Mouse (Mus musculus): ENCODE results near the gene Btbd9.

Gene Btbd9

GRCm38 (mm10) chr17:30182063-30182462, 394.2 kb downstream of the Btbd9 start:
- peak; percentile 49 for DNase-seq (ENCODE audit: low read depth, low spot score)

GRCm38 (mm10) chr17:30181554-30181953, 394.7 kb downstream of the Btbd9 start:
- DNase-seq (ENCODE audit: low read depth, low spot score): no peak

GRCm38 (mm10) chr17:30180197-30180596, 396.1 kb downstream of the Btbd9 start:
- no peak for DNase-seq (ENCODE audit: low read depth, low spot score)

- DNase-seq (ENCODE audit: low read depth, low spot score): no peak
Measured at GRCm38 (mm10) chr17:30178402-30178801, 397.9 kb downstream of the Btbd9 start.

- DNase-seq (ENCODE audit: low read depth, low spot score): no peak
Measured at GRCm38 (mm10) chr17:30177435-30177834, 398.9 kb downstream of the Btbd9 start.

Data from CD4-positive, CD25-positive, alpha-beta regulatory T cell, adult 2 months (primary cell).